Mouse (Mus musculus) CH12F3 (cell line): ENCODE results near the gene Rph3a.
"Not testable (repeated sequence)": the region's sequence is repeated elsewhere in the genome, so short reads cannot be mapped to it uniquely, and the experiment has no call there.

ENCODE experiments used
- in situ Hi-C: fragments of 300-500 bp; cut with MboI; formaldehyde crosslinking; loops from 2 replicates; pipeline ENCODE4 v1.14.3; 2020; ENCODE audit warnings: low sequenced_read_pairs

Rph3a gene

GRCm38 (mm10) chr5:120976138-120976537 lies 33.8 kb downstream of the Rph3a start:
- in situ Hi-C loops = no loop called here

- in situ Hi-C loops = no loop called here
These were observed 35.4 kb downstream of the Rph3a start for GRCm38 (mm10) chr5:120974522-120974921.

DNA sequence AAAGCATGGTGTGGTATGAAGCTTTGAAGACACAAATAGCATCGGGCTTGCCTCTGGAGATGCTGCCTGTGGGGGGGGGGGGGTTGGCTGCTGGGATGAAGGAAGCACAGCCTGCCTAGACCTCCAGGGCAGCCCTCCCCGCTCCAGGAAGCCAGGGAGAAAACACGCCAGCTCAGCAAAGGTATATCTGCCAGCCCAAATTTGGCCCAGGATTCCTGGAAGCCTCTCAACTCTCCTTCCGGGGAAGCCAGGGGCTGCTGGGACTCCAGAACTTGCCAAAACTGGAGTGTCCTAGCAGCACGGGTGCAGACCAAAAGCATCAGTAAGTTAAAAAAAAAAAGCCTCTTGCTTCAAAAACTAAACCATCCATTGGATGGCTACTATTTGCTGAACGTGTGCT lies 37.6 kb downstream of the Rph3a start:
- in situ Hi-C loops = no loop called here

DNA sequence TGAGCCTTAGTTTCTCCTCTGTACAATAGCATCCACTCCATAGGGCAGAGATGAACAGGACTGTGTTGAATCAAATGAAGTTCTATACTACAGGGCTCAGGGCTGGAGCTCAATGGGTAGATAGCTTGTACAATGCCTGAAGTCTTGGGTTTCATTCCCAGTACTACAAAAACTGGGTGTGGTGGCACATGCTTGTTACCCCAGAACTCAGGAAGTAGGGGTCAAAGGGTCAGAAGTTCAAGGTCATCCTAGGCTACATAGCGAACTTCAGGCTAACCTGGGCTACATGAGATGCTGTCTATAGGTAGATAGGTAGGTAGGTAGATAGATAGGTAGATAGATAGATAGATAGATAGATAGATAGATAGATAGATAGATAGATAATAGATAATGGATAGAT lies 38.6 kb downstream of the Rph3a start:
- in situ Hi-C loops = no loop called here

DNA sequence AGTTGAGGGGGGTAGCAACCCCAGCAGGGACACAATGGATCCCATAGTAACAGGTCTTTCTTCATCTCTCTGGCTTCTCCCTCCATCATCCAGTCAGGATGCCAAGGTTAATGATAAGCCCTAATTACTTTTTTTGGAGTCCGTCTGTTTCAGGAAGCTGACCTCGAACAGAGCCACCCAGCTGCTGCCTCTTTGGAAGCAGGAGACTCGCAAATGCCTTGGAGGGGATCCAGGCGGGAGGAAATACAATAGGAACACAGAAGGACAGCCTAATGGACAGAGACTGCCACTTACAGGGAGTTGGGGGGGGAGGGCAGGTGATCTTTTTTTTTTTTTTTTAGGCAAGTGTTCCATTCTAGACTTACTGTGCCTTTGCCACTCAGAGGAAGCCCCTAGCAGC lies 40.2 kb downstream of the Rph3a start:
- in situ Hi-C loops = no loop called here

DNA sequence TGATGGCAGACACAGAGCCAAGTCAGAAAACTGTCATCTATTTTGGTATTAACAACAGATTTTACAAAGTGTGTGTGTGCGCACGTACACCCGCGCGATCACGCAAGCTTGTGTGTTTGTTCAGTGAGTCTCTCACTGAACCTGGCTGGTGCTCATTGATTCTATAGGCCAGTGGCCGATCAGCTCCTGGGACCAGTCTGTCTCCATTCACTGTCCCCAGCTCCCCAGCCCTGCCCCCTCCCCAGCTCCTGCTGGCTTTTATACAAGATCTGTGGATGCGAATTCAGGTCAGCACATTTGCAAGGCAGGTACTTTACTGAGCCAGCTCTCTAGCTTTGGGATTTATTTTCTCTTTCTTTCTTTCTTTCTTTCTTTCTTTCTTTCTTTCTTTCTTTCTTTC lies 41.1 kb downstream of the Rph3a start:
- in situ Hi-C loops = no loop called here

DNA sequence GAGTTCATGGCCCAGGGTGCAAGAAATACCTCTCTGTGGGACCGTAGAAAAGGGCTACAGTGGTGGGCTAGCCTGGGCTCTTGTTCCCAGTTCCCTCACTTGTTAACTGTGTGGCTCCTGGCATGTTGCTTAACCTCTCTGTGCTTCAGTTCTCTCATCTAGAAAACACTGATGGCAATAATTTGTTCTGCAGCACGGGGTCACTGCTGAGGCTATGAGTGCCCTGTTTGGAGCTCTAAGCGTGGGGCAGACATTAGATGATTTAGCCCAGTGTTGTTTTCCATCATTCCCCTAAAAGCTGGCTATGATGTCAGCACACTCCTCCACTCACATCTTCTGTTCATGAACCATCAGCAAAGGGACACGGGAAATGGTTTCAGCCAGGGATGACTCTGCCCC lies 41.8 kb downstream of the Rph3a start:
- in situ Hi-C loops = no loop called here

- in situ Hi-C loops = no loop called here
These were observed 42.3 kb downstream of the Rph3a start for GRCm38 (mm10) chr5:120967355-120968133.

DNA sequence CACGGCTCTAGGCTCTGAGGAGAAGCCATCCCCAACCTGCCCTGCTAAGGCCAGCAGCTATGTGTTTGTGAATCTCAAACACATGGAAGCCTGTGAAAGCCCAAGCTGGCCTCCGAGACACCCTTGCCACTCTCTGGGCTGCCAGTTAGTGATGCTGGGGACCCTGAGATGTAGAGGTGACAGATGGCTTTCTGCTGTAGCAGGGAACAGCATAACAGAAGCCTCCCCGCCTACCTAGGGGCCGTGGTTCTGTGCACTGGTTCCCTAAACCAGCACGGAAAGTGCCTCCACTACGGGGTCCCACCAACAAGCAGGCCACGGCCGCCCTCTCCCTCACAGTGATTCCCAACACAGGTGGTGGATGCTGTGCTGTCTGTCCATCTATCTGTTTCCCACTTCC lies 43.0 kb downstream of the Rph3a start:
- in situ Hi-C loops = no loop called here

DNA sequence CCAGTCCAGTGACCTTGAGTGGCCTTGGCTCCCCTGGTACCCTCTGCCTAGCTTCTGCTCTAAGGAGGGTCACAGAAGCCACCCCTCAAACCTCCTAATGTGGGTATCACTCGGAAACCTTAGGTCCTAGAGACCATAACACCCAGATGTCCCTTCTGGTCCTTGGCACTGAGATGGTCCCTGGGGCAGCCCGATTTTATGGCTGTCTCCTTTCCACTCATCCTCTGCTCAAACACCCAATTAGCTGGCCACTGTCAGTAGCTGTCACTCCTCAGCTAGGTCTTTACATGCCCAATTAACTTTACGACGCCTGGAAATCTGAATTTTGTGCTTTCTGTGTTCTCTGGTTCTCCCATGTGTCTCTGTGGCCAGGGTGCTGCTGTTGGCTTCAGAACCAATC lies 43.7 kb downstream of the Rph3a start:
- in situ Hi-C loops = no loop called here

DNA sequence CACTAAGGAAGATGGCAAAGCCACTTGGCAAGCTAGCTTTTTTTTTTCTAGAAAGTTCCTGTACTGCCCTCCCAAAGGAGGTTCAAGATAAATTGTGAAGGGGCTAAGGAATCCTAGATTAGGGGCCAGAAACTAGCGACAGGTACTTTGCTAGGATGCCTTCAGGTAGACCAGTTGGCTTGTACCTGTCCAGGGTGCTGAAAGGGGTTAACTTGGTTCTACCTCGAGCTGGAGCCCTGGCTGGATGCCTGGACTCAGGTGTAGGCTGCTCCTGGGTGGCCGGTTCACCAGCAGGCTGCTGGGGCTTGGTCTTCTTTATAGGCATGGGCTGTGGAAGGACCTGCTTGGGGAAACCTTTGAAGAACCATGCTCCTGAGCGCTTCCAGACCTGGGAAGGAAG lies 48.9 kb downstream of the Rph3a start:
- in situ Hi-C loops = no loop called here

DNA sequence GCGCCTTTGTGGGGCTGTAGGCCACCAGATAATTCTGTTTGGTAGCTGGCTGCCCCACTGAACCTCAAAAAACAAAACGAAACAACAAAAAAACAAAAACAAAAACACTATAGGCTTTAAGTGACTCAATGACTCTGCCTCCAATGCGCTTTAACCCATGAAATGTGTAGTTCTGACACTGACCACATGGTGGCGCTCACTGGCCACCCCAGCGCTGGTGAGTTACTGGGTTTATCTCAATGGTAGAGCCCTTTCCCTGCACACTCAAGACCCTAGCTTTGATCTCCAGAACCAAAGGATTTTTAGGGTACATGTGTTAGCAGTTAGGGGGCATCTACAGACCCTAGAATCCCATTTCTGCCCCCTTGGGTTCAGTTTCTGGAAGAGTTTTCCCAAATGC lies 55.9 kb downstream of the Rph3a start:
- in situ Hi-C loops = no loop called here

GRCm38 (mm10) chr5:120952242-120952770 lies 57.6 kb downstream of the Rph3a start:
- in situ Hi-C loops = no loop called here

DNA sequence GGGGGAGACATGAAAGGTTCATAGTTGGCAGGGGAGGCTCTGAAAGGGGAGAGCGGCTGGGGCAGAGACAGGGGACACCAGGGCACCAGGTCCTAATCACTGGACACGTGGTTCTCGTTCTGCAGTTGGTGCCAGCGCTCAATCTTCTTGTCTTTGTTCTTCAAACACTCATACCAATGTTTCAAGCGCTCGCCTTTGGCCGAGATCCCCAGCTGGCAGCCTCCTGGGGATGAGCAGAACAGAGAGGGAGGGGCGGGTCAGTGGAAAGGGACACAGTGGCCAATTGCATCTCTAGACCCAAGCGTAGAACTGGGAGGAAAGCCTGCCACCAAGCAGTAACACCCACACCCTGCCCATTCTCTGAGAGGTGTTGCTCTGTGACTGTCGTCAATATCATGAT lies 67.8 kb downstream of the Rph3a start:
- in situ Hi-C loops = no loop called here

GRCm38 (mm10) chr5:120938586-120938985 lies 71.3 kb downstream of the Rph3a start:
- in situ Hi-C loops = no loop called here

DNA sequence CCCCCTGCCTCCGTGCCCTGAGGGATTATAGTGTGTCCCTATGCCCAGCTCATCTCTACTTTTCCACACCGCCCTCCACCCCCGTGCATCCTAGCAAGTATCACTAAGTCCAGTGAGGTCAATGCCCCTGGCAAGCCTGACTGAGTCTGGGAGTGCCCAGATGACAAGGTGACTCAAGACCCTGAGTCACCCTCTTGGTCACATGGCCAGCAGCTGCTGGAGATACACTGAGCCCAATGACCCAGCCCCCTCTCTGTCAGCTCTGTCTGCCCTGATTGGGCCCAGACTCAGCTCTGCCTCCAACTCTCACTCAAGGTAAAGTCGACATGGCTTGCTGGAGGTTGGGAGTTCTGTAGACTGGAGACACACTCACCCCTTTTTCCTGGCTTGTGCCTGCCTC lies 72.1 kb downstream of the Rph3a start:
- in situ Hi-C loops = no loop called here

DNA sequence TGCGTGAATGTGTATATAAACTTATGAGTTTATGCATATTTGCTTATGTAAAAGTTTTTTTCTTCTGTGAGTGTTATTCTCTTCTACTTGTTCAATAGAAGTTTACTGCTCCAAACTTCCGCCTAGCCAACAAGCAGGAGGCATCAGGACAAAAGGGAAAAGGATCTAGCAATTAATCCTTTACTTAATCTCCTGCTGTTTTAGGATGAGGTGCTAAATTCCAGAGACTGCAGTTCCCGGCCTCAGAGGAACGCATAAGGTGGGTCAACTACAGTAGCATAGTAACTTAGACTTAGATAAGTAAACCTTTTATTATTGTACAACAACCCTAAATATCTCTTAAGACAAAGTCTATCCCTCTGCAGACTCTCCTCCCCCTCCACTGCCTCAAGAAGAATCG lies 75.9 kb downstream of the Rph3a start:
- in situ Hi-C loops = no loop called here

DNA sequence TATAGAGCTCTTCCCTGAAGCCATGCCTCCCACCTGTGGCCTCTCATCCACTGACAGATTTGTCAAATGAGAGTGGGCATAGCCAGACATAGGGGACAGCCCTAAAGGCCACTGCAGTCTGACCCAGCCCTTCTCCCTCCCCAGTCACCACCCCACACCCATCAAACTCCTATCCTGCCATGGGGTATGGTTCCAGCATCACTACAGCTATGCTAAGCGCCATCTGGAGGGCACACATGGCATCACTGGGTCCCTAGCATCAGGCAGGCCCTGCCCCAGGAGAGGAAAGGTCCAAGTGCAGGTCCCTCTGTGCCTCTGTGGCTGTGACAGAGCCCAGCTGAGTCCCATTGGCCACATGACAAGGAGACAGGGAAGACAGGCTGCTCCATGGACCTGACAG lies 82.9 kb downstream of the Rph3a start:
- in situ Hi-C loops = no loop called here

- in situ Hi-C loops = not testable (repeated sequence)
These were observed 83.6 kb downstream of the Rph3a start for GRCm38 (mm10) chr5:120926311-120926710.

DNA sequence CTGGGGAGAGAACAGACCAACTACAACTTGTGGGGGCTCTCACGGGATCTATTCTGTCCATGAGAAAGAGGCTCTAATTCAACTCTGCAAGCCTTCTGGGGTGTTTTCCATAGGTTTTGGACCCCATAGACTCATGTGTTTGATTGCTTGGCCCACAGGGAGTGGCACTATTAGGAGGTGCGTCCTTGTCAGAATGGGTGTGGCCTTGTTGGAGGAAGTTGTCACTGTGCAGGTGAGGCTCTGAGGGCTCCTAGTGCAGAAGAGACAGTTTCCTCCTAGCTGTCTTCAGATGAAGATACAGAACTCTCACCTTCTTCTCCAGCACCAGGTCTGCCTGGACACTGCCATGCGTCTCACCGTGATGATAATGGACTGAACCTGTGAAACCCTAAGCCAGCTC lies 85.4 kb downstream of the Rph3a start:
- in situ Hi-C loops = not testable (repeated sequence)

DNA sequence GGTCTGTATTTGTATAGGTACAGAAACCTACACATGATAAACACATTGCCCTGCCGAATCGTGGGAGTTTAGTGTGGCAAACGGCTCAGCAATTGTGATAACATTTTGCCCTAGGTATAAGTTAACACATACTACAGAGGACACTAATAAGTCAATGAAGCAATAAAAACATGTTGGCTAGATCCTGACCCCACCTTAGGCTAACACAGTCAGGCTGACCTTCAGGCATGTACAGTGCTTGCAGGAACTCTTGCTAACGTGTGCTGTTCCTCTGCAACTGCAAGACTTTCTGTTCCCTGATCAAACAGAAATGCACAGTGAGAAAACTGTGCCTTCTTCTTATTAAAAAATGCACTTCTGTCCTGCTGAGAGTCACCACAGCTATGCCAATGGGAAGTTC lies 85.9 kb downstream of the Rph3a start:
- in situ Hi-C loops = no loop called here

GRCm38 (mm10) chr5:120920296-120920695 lies 89.6 kb downstream of the Rph3a start:
- in situ Hi-C loops = no loop called here
